Mouse (Mus musculus): ENCODE data around the gene Hagh. TPM values are rescaled to one million over a fixed set of nuclear protein-coding genes. Genes with fewer than 3 reads are reported as not detected.
A peak's percentile ranks its signal among the peaks of the same experiment; 100 is the strongest.

The Hagh gene
- polyA plus RNA-seq, 1 experiment: 142 TPM

- DNase-seq (ENCODE audit: extremely low spot score in 1 of 2, low spot score in 1 of 2): no peak
Measured at GRCm38 (mm10) chr17:24884391-24884790, 44.4 kb downstream of the Hagh start.

- no peak for DNase-seq (ENCODE audit: extremely low spot score in 1 of 2, low spot score in 1 of 2)
Measured at GRCm38 (mm10) chr17:24885356-24886133, 45.6 kb downstream of the Hagh start.

GRCm38 (mm10) chr17:24886134-24886931, 46.4 kb downstream of the Hagh start, which contains the start of the genes Nubp2 and Spsb3:
Gene Nubp2, minus strand, starts transcription at chr17:24886349.
Gene Spsb3, plus strand, starts transcription at chr17:24886643.
- peak; percentile 100 for DNase-seq (ENCODE audit: extremely low spot score in 1 of 2, low spot score in 1 of 2)

GRCm38 (mm10) chr17:24886932-24887271, 47.0 kb downstream of the Hagh start:
- peak in 1 of 2 experiments; percentile 37 for DNase-seq (ENCODE audit: extremely low spot score in 1 of 2, low spot score in 1 of 2)

GRCm38 (mm10) chr17:24887291-24888080, 47.5 kb downstream of the Hagh start:
- no peak for DNase-seq (ENCODE audit: extremely low spot score in 1 of 2, low spot score in 1 of 2)

- DNase-seq (ENCODE audit: extremely low spot score in 1 of 2, low spot score in 1 of 2): no peak
Measured at GRCm38 (mm10) chr17:24888862-24889261, 48.9 kb downstream of the Hagh start.

- DNase-seq (ENCODE audit: extremely low spot score in 1 of 2, low spot score in 1 of 2): no peak
Measured at GRCm38 (mm10) chr17:24890151-24891092, 50.5 kb downstream of the Hagh start.

- no peak for DNase-seq (ENCODE audit: extremely low spot score in 1 of 2, low spot score in 1 of 2)
Measured at GRCm38 (mm10) chr17:24891321-24891720, 51.4 kb downstream of the Hagh start.

- DNase-seq (ENCODE audit: extremely low spot score in 1 of 2, low spot score in 1 of 2): no peak
Measured at GRCm38 (mm10) chr17:24892785-24893184, 52.8 kb downstream of the Hagh start.

GRCm38 (mm10) chr17:24893276-24893675, 53.3 kb downstream of the Hagh start:
- no peak for DNase-seq (ENCODE audit: extremely low spot score in 1 of 2, low spot score in 1 of 2)

- no peak for DNase-seq (ENCODE audit: extremely low spot score in 1 of 2, low spot score in 1 of 2)
Measured at GRCm38 (mm10) chr17:24894061-24894994, 54.4 kb downstream of the Hagh start.

- DNase-seq (ENCODE audit: extremely low spot score in 1 of 2, low spot score in 1 of 2): peak in 1 of 2 experiments; percentile 88
Measured at GRCm38 (mm10) chr17:24894995-24895547, 55.1 kb downstream of the Hagh start, which contains the start of the genes Eme2 and Mrps34. Gene Eme2, minus strand, starts transcription at chr17:24895087. Gene Mrps34, plus strand, starts transcription at chr17:24895116.

- no peak for DNase-seq (ENCODE audit: extremely low spot score in 1 of 2, low spot score in 1 of 2)
Measured at GRCm38 (mm10) chr17:24895571-24896240, 55.8 kb downstream of the Hagh start.

- DNase-seq (ENCODE audit: extremely low spot score in 1 of 2, low spot score in 1 of 2): peak in 1 of 2 experiments; percentile 73
Measured at GRCm38 (mm10) chr17:24896241-24896992, 56.5 kb downstream of the Hagh start, which contains the start of gene Nme3. Gene Nme3, plus strand, starts transcription at chr17:24896500.

- peak in 1 of 2 experiments; percentile 32 for DNase-seq (ENCODE audit: extremely low spot score in 1 of 2, low spot score in 1 of 2)
Measured at GRCm38 (mm10) chr17:24896993-24897269, 57.0 kb downstream of the Hagh start.

- no peak for DNase-seq (ENCODE audit: extremely low spot score in 1 of 2, low spot score in 1 of 2)
Measured at GRCm38 (mm10) chr17:24897600-24897999, 57.7 kb downstream of the Hagh start.

Data from frontal cortex, adult 2 months (tissue).